Mouse (Mus musculus): Measurements from ENCODE around the gene Dnm3. TPM values are rescaled to one million over a fixed set of nuclear protein-coding genes. Genes with fewer than 3 reads are reported as not detected.

The Dnm3 gene
- polyA plus RNA-seq, 1 experiment = 45.3 TPM

DNA sequence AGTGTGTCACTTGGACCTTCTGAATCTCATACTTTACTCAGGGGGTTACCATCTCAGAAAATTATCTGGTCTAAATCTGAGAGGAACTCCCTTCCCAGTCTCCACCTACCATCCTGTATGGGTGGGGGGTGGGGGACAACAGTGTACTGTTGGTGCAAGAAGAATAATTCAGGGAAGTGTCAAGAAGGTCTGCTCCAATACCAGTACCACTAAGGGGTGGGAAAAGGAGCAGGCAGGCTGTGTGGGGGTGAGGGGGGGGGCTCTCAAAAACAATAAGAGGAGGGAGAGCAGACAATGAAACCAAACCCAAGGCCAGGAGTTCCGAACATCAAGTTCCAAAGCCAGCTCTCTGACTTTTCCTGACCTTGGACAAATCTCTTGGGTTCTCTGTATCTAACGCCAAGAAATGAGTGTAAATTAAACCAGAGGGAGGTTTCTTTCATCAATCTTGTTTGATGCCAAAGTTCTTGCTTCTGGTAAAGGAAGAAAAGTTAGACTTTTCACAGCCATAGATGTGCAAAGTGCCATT, 8.0 kb downstream of the Dnm3 start:
- TF ChIP-seq CTCF (IDR thresholded peaks at IDR 0.05; ENCODE audit: borderline replicate concordance, extremely low read depth, insufficient read depth, insufficient read length) (no peak), POLR2A (IDR thresholded peaks at IDR 0.05; ENCODE audit: borderline replicate concordance, extremely low read depth, insufficient read depth, insufficient read length, poor library complexity, severe bottlenecking) (no peak)
- no peak for DNase-seq (ENCODE audit: low read depth)

GRCm38 (mm10) chr1:162463676-162464075, 14.2 kb downstream of the Dnm3 start:
- no peak for DNase-seq (ENCODE audit: low read depth)
- no peak for TF ChIP-seq POLR2A (IDR thresholded peaks at IDR 0.05; ENCODE audit: borderline replicate concordance, extremely low read depth, insufficient read depth, insufficient read length, poor library complexity, severe bottlenecking)
- TF ChIP-seq CTCF (IDR thresholded peaks at IDR 0.05; ENCODE audit: borderline replicate concordance, extremely low read depth, insufficient read depth, insufficient read length) = no peak

- DNase-seq (ENCODE audit: low read depth) = no peak
- TF ChIP-seq CTCF (IDR thresholded peaks at IDR 0.05; ENCODE audit: borderline replicate concordance, extremely low read depth, insufficient read depth, insufficient read length) (no peak), POLR2A (IDR thresholded peaks at IDR 0.05; ENCODE audit: borderline replicate concordance, extremely low read depth, insufficient read depth, insufficient read length, poor library complexity, severe bottlenecking) (no peak)
Measured at GRCm38 (mm10) chr1:162458711-162459110, 19.1 kb downstream of the Dnm3 start.

- TF ChIP-seq CTCF (IDR thresholded peaks at IDR 0.05; ENCODE audit: borderline replicate concordance, extremely low read depth, insufficient read depth, insufficient read length) (no peak), POLR2A (IDR thresholded peaks at IDR 0.05; ENCODE audit: borderline replicate concordance, extremely low read depth, insufficient read depth, insufficient read length, poor library complexity, severe bottlenecking) (no peak)
- no peak for DNase-seq (ENCODE audit: low read depth)
Measured at GRCm38 (mm10) chr1:162456861-162457260, 21.0 kb downstream of the Dnm3 start.

GRCm38 (mm10) chr1:162456406-162456805, 21.4 kb downstream of the Dnm3 start:
- TF ChIP-seq POLR2A (IDR thresholded peaks at IDR 0.05; ENCODE audit: borderline replicate concordance, extremely low read depth, insufficient read depth, insufficient read length, poor library complexity, severe bottlenecking) = no peak
- TF ChIP-seq CTCF (IDR thresholded peaks at IDR 0.05; ENCODE audit: borderline replicate concordance, extremely low read depth, insufficient read depth, insufficient read length) = no peak
- no peak for DNase-seq (ENCODE audit: low read depth)

DNA sequence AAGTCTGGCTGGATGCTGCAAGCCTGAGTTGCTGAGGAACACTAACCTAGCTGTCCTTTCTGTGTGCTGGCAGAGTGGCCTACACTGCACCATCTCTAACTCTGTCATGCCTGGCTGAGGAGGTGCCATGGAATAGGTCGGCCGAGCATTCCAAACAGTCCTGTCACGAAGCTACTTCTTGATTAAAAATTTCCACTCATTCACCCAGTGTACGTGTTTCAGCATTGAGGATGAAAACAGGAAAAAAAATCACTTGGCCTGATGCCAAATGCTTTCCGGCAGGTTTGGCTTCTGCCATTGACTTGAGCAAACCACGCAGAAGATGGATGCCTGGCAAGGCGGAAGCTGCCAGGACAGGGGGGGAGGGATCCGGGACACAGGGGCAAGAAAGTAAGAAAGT, 24.3 kb downstream of the Dnm3 start:
- DNase-seq (ENCODE audit: low read depth) = peak; percentile 69
- TF ChIP-seq POLR2A (IDR thresholded peaks at IDR 0.05; ENCODE audit: borderline replicate concordance, extremely low read depth, insufficient read depth, insufficient read length, poor library complexity, severe bottlenecking) (no peak), CTCF (IDR thresholded peaks at IDR 0.05; ENCODE audit: borderline replicate concordance, extremely low read depth, insufficient read depth, insufficient read length) (no peak)

DNA sequence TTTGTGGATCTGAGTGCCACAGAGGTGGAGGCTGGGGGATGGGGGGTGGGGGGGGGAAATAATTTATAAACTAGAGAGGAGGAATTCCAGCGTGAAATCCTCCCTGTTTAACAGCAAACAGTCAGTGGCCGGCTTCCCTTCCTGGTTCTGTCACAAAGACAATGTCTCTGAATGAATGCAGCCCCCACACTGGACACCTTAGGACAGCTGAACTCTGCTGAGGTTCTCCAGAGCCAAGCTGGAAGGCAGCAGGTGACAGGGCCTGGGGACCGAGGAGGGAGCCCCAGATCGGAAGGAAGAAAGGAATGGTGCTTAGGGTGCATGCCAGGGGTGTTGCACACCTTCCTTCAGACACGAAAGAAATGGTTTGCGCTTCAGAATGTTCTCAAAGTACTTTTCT, 24.8 kb downstream of the Dnm3 start:
- no peak for DNase-seq (ENCODE audit: low read depth)
- TF ChIP-seq POLR2A (IDR thresholded peaks at IDR 0.05; ENCODE audit: borderline replicate concordance, extremely low read depth, insufficient read depth, insufficient read length, poor library complexity, severe bottlenecking) (no peak), CTCF (IDR thresholded peaks at IDR 0.05; ENCODE audit: borderline replicate concordance, extremely low read depth, insufficient read depth, insufficient read length) (no peak)

DNA sequence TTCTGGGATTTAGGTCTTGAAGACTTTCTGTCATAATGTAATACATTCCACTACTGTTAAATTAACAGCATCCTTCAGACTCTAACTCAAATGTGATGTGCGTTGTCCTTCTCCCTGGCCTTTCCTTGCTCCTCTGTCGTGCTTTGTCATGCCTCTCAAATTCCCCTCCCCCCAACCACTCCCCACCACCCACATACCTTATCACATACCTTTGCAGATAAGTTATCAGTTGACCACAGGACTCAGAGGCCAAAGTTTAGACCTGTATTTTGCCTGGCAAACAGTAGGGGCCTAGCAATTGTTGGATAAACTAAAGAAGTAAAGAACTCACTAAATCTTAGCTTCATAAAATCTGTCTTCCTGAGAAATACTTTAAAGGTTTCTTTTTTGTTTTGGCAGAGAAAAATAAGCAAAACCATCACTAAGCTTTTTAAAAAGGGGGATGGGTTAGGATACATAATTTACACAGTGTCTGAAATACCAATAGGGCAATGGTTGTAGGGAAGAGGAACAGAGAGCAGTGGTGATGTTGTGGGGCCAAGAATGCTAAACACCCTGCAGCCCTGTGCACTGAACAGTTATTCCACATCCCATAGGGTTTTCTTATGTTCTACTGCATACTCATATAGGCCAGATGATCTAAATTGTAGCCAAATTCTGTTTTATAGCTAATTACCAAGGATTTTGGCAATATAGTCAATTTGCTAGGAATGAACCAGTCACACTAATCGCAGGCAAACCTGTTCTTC, 28.5 kb downstream of the Dnm3 start:
- peak; percentile 41 for DNase-seq (ENCODE audit: low read depth)
- TF ChIP-seq CTCF (IDR thresholded peaks at IDR 0.05; ENCODE audit: borderline replicate concordance, extremely low read depth, insufficient read depth, insufficient read length) = no peak
- no peak for TF ChIP-seq POLR2A (IDR thresholded peaks at IDR 0.05; ENCODE audit: borderline replicate concordance, extremely low read depth, insufficient read depth, insufficient read length, poor library complexity, severe bottlenecking)

DNA sequence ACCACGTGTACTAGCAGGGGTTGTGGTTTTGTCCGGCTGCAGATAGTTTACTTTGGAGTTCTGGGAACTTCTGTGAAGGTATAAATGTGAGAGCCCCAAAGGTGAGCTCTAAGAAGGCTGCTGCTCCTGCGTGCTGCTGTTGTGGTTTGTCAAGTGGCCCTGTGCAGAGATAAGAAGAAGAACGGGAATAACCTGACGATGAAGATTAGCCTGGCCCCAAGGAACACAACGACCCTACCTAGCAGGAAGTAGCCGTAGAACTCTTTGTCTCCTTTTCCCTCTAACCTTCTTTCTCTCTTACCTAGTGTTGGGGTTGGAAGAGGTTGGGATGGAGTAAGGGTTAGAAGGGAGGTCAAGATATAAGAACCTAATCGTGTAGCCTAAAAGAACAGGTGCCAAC, 33.0 kb downstream of the Dnm3 start:
- no peak for DNase-seq (ENCODE audit: low read depth)
- TF ChIP-seq CTCF (IDR thresholded peaks at IDR 0.05; ENCODE audit: borderline replicate concordance, extremely low read depth, insufficient read depth, insufficient read length) (no peak), POLR2A (IDR thresholded peaks at IDR 0.05; ENCODE audit: borderline replicate concordance, extremely low read depth, insufficient read depth, insufficient read length, poor library complexity, severe bottlenecking) (no peak)

GRCm38 (mm10) chr1:162439576-162439975, 38.3 kb downstream of the Dnm3 start:
- no peak for DNase-seq (ENCODE audit: low read depth)
- TF ChIP-seq POLR2A (IDR thresholded peaks at IDR 0.05; ENCODE audit: borderline replicate concordance, extremely low read depth, insufficient read depth, insufficient read length, poor library complexity, severe bottlenecking) = no peak
- no peak for TF ChIP-seq CTCF (IDR thresholded peaks at IDR 0.05; ENCODE audit: borderline replicate concordance, extremely low read depth, insufficient read depth, insufficient read length)

DNA sequence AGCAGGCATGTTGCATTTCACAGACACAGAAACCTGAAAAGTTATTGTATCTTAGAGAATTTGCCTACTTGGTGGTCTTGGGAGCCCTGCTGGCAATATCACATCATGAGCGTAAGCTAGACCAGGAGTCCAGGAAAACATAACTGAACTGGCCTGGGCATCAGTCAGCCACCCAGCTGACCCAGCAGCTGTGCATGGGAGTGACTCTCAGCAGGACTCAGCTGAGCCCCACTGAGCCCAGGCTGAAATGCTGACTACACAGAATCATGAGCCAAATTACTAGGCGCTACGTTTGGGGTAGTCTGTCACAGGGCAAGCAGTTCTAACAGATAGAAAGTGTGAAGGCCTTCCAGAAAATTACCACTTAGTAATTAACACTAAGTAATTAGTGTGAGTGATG, 41.2 kb downstream of the Dnm3 start:
- DNase-seq (ENCODE audit: low read depth) = peak; percentile 26
- no peak for TF ChIP-seq POLR2A (IDR thresholded peaks at IDR 0.05; ENCODE audit: borderline replicate concordance, extremely low read depth, insufficient read depth, insufficient read length, poor library complexity, severe bottlenecking)
- no peak for TF ChIP-seq CTCF (IDR thresholded peaks at IDR 0.05; ENCODE audit: borderline replicate concordance, extremely low read depth, insufficient read depth, insufficient read length)

DNA sequence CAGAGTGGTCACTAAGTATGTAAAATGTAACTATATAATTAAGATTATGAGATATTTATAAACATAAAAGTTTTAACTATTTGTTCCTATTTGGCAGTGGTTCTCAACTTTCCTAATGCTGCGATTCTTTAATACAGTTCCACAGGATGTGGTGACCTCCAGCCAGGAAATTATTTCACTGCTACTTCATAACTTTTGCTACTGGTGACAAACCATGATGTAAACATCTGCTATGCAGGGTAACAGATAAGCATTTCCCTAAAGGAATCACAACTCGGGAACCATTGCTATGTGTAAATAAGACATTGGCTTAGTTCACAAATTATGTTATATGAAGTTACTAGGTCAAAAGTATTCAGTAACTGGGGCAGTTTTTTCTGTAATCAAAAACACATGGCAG, 48.9 kb downstream of the Dnm3 start:
- no peak for TF ChIP-seq CTCF (IDR thresholded peaks at IDR 0.05; ENCODE audit: borderline replicate concordance, extremely low read depth, insufficient read depth, insufficient read length)
- no peak for TF ChIP-seq POLR2A (IDR thresholded peaks at IDR 0.05; ENCODE audit: borderline replicate concordance, extremely low read depth, insufficient read depth, insufficient read length, poor library complexity, severe bottlenecking)
- DNase-seq (ENCODE audit: low read depth) = no peak
